Mouse (Mus musculus): ENCODE data around the gene Smap1.

Smap1 gene

DNA sequence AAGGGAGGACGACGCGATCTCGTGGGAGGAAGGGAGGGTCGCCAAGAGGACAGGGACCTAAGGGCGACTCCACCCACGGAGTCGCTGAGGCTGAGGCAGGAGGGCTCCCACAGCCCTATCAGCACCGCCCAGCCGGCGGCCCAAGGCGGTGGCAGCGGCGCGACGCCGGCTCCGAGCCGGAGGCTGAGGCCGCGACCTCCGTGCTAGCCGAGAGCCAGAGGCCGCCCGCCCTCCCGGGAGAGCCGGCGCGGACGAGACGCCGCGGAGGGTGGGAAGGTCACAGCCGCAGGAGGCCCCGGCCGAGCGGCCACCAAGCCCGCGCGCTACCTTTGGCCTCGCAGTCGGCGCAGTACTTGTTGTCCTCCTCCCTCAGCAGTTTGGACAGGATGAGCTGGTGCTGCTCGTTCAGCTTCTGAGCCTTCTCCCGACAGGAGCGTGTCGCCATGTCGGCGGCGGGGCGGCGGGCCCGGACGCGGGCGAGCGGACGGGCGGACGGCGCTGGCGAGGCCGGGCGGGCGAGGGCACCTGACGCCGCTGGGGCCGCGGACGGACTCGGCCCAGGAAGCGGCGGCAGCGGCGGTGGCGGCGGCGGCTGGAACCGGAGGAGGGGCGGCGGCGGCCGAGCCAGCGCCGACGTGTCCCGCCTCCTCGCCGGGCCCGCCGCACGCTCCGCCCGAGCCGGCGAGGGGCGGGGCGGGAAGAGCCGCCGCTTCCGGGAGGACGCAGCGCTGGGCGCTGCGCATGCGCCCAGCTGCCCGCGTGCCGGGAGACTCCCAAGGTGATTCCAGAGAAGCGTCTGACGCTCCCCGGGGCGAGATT lies at the start of gene Smap1:
Smap1 (minus strand) TSS at position 607 of the 819 bp plus-strand sequence.
- under 1% methylated on average over 104 of the region's 113 CpGs for WGBS

GRCm38 (mm10) chr1:23971159-23971558 lies 49.0 kb upstream of the Smap1 start:
- 90% methylated on average over 4 of the region's 4 CpGs for WGBS

DNA sequence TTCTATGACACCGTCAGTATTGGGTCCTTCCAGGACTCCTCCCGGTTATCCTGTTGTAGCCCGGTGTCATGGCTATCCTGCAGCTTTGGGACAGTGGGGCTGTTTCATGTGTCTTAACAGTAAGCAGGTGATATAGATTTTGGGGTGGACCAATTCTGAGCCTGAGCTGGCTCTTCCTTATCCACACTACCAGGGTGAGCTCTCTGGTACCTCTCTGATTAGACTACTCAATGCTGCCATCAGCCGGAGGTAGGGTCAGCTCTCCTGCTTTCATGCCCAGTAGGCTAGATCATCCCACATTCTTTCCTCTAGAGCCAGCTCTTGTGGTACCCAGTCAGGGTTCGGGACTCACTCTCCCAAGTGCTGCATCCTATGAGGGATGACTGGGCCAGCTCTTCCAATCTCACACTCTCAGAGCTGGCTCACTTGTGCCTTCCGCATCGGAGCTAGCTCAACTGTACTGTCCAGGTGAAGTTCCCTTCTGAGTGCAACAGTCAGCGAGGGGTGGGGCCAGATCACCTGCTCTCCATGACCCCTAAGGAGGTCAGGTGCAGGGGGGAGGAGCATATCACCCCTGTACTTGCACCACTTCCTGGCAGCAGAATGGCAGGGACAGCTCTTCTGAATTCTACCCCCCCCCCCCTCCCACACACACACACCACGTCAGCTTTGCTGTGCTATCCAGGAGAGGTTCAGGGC lies 46.1 kb upstream of the Smap1 start:
- 88% methylated on average over 9 of the region's 9 CpGs for WGBS

DNA sequence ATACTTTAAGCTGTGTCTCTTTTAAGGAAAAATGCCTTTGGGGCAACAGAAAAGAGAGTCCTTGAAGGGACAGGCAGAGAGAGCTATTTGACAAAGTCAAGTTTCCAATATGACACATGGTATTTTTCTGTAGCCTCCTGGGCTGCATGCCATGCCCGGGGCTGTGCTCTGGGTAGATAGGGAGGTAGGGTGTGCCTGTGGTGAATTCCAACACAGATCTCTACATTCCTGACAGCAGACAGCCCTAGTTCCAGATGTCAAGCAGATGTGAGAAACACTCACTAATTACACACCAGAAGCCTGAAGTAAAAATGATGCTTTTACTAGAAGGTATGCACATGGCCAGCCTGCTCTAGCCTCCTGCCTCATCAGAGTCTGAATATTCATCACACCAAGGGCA lies 44.1 kb upstream of the Smap1 start:
- 83% methylated on average over 1 of the region's 1 CpGs for WGBS

DNA sequence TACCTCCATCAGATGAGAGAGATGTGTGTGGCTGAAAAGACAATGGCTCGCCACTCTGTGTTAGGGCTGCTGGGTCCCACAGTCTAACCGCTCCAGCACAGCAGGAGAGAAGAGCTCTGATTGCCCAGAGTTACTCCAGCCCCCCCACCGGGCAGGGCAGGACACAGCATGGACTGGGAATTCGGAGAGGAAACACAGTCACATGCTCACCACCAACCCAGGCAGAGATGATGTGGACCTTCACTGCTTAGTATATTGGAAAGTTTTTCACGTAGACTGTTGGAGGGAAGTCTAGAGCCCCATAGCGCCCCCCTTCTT lies 37.3 kb upstream of the Smap1 start:
- 36% methylated on average over 6 of the region's 6 CpGs for WGBS

- 37% methylated on average over 13 of the region's 13 CpGs for WGBS
These were observed 36.7 kb upstream of the Smap1 start for GRCm38 (mm10) chr1:23958668-23959414.

- WGBS, result 90% methylated on average over 6 of the region's 6 CpGs
These were observed 36.0 kb upstream of the Smap1 start for GRCm38 (mm10) chr1:23958101-23958500.

GRCm38 (mm10) chr1:23955539-23955938 lies 33.4 kb upstream of the Smap1 start:
- WGBS, result 89% methylated on average over 4 of the region's 4 CpGs

DNA sequence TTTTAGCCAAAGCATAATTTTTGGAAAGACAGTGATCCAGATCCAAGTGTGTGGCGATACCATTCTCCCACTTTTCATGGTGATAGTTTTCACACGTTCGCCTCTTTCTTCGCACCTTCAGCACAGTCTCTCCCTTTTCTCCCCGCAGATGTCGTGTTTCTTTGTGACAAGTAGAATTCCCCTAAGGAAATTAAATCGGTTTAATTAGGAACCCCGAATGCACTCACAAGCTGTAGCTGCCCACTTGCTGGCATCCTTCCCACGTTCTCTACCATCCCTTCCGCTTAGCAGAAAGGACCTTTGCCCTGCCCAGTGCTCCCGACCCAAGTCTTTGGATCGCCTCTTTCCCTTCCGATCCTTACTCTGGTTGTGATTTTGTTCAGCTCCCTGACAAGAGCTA lies 31.8 kb upstream of the Smap1 start:
- WGBS, result 46% methylated on average over 13 of the region's 13 CpGs

DNA sequence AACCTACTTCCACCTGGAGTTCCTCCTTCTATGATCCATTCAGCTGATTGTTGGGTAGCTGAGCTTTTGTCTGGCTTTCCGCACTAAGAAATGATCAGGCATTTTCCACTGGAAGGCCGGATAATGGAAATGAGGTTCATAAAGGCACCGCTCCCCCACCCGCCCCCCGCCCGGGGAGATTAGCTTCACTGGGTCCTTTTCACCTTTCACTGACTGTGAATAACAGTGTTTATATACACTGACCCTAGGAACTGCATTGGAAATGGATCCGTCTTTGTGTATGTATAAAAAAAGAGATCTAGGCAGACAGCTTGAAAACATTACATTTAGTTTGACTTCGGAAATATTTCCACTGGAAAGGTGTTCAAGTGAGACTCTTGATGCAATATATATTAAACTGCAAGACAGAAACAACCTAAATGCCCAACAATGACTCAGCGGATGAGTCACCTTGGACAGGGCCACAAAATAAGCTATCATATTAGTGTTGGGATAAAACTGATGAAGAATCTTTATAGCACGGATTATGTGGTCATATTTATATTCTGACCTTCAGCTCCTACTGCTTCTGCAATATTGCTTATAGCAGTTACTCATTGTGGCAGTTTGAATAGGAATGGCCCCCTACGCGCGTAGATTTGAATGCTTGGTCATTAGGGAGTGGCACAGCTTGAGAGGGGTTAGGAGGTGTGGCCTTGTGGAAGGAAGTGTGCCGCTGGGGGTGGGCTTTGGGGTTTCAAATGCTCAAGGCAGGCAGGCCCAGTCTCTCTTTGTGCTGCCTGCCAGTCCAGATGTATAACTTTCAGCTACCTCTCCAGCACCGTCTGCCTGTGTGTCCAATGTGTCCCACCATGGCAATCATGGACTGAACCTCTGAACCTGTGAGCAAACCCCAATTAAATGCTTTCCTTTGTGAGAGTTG lies 26.9 kb upstream of the Smap1 start:
- 69% methylated on average over 15 of the region's 15 CpGs for WGBS

DNA sequence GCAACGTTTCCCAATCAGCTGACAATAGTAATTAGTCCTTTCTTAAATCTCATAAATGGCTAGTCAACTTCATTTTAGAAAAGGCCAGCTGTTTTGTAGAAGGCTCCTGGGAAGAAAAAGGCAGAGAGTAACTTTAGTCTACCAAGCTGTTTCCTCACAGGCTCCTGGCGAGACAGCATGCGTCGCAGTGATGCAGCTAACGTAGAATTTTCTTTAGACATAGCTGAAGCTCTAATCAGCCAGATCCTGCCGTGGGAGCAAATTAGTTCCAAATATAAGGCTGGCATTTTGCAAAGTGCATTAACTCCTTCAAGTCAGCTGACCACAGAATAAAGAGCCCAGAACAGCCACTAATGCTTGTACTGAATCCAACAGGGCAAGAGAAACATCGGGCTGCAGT lies 26.2 kb upstream of the Smap1 start:
- WGBS, result 28% methylated on average over 7 of the region's 7 CpGs

- 54% methylated on average over 1 of the region's 1 CpGs for WGBS
These were observed 22.0 kb upstream of the Smap1 start for GRCm38 (mm10) chr1:23944076-23944475.

DNA sequence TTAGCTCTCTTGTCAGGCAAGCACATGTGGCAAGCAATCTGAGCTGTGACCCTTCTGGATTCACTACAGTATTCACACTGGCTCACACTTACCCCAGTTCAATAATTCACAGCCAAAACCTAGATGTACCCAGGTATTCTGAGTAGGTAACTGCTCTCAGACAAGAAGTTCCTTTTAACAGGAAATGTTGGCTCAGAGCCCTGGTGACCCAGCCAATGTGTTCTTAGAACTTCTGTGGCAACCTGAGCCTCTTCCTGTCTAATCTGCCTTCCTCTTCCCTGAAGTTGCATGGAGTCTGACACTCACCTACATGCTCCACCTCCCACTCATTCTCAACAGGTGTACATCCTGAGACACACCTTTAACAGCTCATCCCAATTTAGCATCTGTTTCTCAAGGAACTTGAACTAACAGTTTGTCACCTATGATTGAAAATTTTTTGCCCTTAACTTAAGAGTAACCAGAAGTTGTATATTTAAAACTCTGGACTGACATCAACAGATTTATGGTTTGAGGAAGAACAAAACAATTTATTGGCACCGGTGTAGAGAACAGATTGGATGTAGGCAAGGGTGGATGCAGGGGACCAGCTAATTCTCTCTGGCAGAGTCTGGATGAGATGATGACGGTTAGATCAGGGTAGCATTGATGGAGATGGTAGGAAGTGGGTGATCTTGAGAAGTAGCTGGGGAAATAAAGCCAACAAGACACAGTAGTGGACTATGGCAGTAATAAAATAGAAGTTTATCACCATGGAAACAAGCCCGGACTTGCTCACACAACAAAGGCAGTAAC lies 21.2 kb upstream of the Smap1 start:
- 55% methylated on average over 3 of the region's 3 CpGs for WGBS

DNA sequence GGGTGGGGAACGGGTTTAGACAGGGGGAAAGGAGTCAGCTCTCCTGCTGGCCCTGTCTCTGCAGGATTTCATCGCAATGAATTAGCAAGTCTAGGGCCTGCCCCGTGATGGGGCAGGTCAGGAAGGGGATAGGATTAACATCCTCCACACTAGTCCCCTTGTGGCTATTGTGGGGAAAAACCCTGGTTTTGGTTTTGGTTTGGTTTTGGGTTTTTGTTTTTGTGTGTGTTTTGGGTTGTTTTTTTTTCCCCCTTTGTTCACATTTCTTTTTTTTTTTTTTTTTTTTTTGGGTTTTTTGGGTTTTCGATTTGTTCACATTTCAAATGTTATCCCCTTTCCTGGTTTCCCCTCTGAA lies 13.3 kb upstream of the Smap1 start:
- 26% methylated on average over 4 of the region's 4 CpGs for WGBS

- WGBS, result 34% methylated on average over 8 of the region's 8 CpGs
These were observed 12.7 kb upstream of the Smap1 start for GRCm38 (mm10) chr1:23934669-23935407.

- WGBS, result 74% methylated on average over 6 of the region's 6 CpGs
These were observed 7.3 kb upstream of the Smap1 start for GRCm38 (mm10) chr1:23929410-23929809.

DNA sequence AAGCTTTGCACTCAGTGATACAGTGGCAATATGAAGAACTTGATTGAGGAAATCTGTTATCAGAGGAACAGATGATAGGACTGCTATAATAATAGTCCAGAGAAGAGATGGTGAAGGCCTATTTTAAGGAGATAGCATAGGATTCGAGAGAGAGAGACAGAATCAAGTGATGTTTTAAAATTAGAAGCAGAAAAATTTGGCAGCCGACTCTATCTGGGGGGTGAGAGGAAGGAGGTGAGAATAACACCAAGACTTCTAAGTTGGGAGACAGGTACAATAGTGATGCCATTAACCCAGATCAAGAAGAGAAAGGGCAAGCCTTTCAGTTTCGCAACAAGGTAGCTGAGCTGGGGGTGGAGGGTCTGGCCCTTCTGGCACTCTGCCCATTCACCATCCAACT lies 6.3 kb upstream of the Smap1 start:
- WGBS, result 46% methylated on average over 3 of the region's 3 CpGs

- WGBS, result 80% methylated on average over 7 of the region's 7 CpGs
These were observed 1.9 kb upstream of the Smap1 start for GRCm38 (mm10) chr1:23923779-23924708.

DNA sequence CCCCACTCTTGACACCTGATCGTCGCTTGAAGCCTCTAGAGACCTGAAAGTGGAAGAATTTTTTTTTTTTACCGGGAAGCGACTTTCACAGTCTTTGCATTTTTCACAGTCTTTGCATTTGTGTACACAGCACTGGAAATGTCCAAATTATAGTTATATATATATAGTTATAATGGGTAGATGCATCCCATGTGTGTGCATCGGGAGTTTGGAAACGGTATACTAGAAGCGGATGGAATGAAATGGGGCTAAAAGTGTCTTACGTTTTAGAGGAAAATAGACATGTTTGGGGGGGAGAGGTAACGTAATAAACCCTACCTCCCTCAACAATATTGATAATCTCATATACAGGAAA lies 390 bp upstream of the Smap1 start:
- 20% methylated on average over 9 of the region's 9 CpGs for WGBS
